In the genomic region with DNA sequence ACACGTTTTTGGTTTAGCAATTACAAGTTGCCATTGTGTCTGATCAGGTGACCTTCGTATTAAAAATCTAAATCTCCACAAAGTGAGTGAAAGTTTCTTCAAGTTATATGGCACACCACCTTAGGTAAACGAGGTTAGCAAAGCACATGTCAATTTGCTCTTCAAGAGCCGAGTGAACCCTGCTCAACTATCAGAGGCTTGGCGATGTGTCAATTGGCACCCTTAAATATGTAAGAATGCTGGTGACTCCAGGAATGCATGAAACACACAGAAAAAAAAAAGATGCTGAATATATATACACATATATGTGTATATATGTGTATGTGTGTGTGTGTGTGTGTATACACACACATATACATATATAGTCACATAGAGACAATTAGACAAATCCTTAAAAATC, we compare ENCODE assay signal across 9 mouse cellular contexts. TPM values are rescaled to one million over a fixed set of nuclear protein-coding genes. Genes with fewer than 3 reads are reported as not detected.
DNase-seq lines count a peak whose midpoint lies in the region; ATAC-seq and TF ChIP-seq lines count a peak whose summit lies in the region.
"Had no signal": no experiment of that assay in that cellular context is flagged by ENCODE, and none has a peak within 500 bp of the region (broad histone marks: within the 10 kb centered on the region; RNA-seq: fewer than 3 reads in every experiment).

No protein-coding gene starts in this region.

- peak overlapping the region; percentile 99 for H3K27ac ChIP-seq in gastrocnemius, adult 2 months
- no peak overlapping the region for H3K27ac ChIP-seq in forebrain, embryonic 13.5 days
- no peak overlapping the region for H3K27ac ChIP-seq in kidney, postnatal 0 days
- no peak overlapping the region for H3K27ac ChIP-seq in midbrain, embryonic 14.5 days (replicated peaks; ENCODE audit: low read depth, low read length)
- H3K27ac ChIP-seq in thymus, adult 2 months (ENCODE audit: control insufficient read depth, insufficient read depth, low read length): no peak overlapping the region
- H3K27ac ChIP-seq: macrophage had no signal

- 30% methylated on average over 5 of the region's 5 CpGs for WGBS in forebrain, embryonic 13.5 days
- WGBS in kidney, postnatal 0 days: 31% methylated on average over 5 of the region's 5 CpGs
- 29% methylated on average over 5 of the region's 5 CpGs for WGBS in midbrain, embryonic 14.5 days
- 55% methylated on average over 5 of the region's 5 CpGs for WGBS in thymus, adult 2 months

- intact Hi-C loops in gastrocnemius, adult 2 months (cut with DNase I): loop anchor here (2.0 to 5.0 kb wide), 2 partner anchors 18 to 97 kb away; no protein-coding TSS in a partner anchor

- H3K4me2 ChIP-seq in forebrain, embryonic 13.5 days: peak overlapping the region; percentile 82
- peak overlapping the region; percentile 82 for H3K4me2 ChIP-seq in kidney, postnatal 0 days (ENCODE audit: low read length)
- H3K4me2 ChIP-seq in midbrain, embryonic 14.5 days (ENCODE audit: low read length): peak overlapping the region; percentile 84

- no peak for TF ChIP-seq CTCF in gastrocnemius, adult 2 months (IDR thresholded peaks at IDR 0.05)
- TF ChIP-seq CTCF in kidney, postnatal 0 days (IDR thresholded peaks at IDR 0.05; ENCODE audit: low read depth): no peak
- TF ChIP-seq CTCF in thymus, adult 2 months (IDR thresholded peaks at IDR 0.05; ENCODE audit: borderline replicate concordance, control insufficient read depth, extremely low read depth, insufficient read depth, low read length, poor library complexity): no peak

- no peak for ATAC-seq in forebrain, embryonic 13.5 days
- no peak for ATAC-seq in kidney, postnatal 0 days (replicated peaks; ENCODE audit: low FRiP score, low read depth)
- ATAC-seq in midbrain, embryonic 14.5 days (ENCODE audit: low FRiP score, low TSS enrichment): no peak

- peak; percentile 23 for DNase-seq in gastrocnemius, adult 2 months
- DNase-seq in gastrocnemius, postnatal 25 days: no peak
- DNase-seq in kidney, postnatal 0 days (ENCODE audit: low spot score): no peak
- DNase-seq in midbrain, embryonic 14.5 days: peak; percentile 15
- DNase-seq in frontal cortex, postnatal 10 days (ENCODE audit: low spot score in 2 of 2): no peak
- no peak for DNase-seq in retina, embryonic 14.5 days (ENCODE audit: low spot score)
- DNase-seq in thymus, adult 2 months: no peak

- TF ChIP-seq POLR2A in thymus, adult 2 months (IDR thresholded peaks at IDR 0.05; ENCODE audit: control insufficient read depth, extremely low read depth, insufficient read depth, low read length, poor library complexity): no peak

- no peaks in the 10 kb centered on the region for H3K9me3 ChIP-seq in forebrain, embryonic 13.5 days (replicated peaks)
- H3K9me3 ChIP-seq in kidney, postnatal 0 days (replicated peaks; ENCODE audit: low read length): no peaks in the 10 kb centered on the region
- H3K9me3 ChIP-seq in midbrain, embryonic 14.5 days (ENCODE audit: control insufficient read depth, low read length): no peaks in the 10 kb centered on the region

- H3K9ac ChIP-seq in forebrain, embryonic 13.5 days: peak overlapping the region; percentile 96
- H3K9ac ChIP-seq in kidney, postnatal 0 days (ENCODE audit: low read depth, low read length): peak overlapping the region; percentile 93; the same call in 1 of the 2 replicates
- no peak overlapping the region for H3K9ac ChIP-seq in midbrain, embryonic 14.5 days (replicated peaks; ENCODE audit: low read length)

- H3K4me3 ChIP-seq in gastrocnemius, adult 2 months: peak overlapping the region; percentile 86
- H3K4me3 ChIP-seq in forebrain, embryonic 13.5 days: peak overlapping the region; percentile 98
- peak overlapping the region; percentile 95 for H3K4me3 ChIP-seq in kidney, postnatal 0 days (replicated peaks; ENCODE audit: low read depth, low read length)
- H3K4me3 ChIP-seq in midbrain, embryonic 14.5 days (replicated peaks; ENCODE audit: low read depth, low read length): peak overlapping the region; percentile 96
- H3K4me3 ChIP-seq in thymus, adult 2 months (ENCODE audit: control insufficient read depth, insufficient read depth, low read length): no peak overlapping the region

- H3K4me1 ChIP-seq in forebrain, embryonic 13.5 days: peaks cover 30% of the 10 kb centered on the region
- 0 out of 2 replicates have a peak, but pooled peaks cover 4% of the 10 kb centered on the region for H3K4me1 ChIP-seq in kidney, postnatal 0 days (replicated peaks; ENCODE audit: insufficient read depth, low read length)
- peaks cover 17% of the 10 kb centered on the region for H3K4me1 ChIP-seq in midbrain, embryonic 14.5 days (ENCODE audit: control insufficient read depth, insufficient read depth, low read length)
- H3K4me1 ChIP-seq in thymus, adult 2 months (replicated peaks; ENCODE audit: control insufficient read depth, insufficient read depth, low read length): peaks cover 8% of the 10 kb centered on the region; the same call in 1 of the 2 replicates

- no peaks in the 10 kb centered on the region for H3K27me3 ChIP-seq in forebrain, embryonic 13.5 days
- no peaks in the 10 kb centered on the region for H3K27me3 ChIP-seq in kidney, postnatal 0 days (ENCODE audit: insufficient read depth, low read length)
- no peaks in the 10 kb centered on the region for H3K27me3 ChIP-seq in midbrain, embryonic 14.5 days (ENCODE audit: control insufficient read depth, insufficient read depth, low read length)
- H3K27me3 ChIP-seq in thymus, adult 2 months (ENCODE audit: control insufficient read depth, insufficient read depth, low read length): peaks cover 11% of the 10 kb centered on the region; the same call in 1 of the 2 replicates

- no peaks in the 10 kb centered on the region for H3K36me3 ChIP-seq in forebrain, embryonic 13.5 days (ENCODE audit: poor library complexity, severe bottlenecking)
- no peaks in the 10 kb centered on the region for H3K36me3 ChIP-seq in kidney, postnatal 0 days (ENCODE audit: insufficient read depth, low read length)
- no peaks in the 10 kb centered on the region for H3K36me3 ChIP-seq in midbrain, embryonic 14.5 days (ENCODE audit: control insufficient read depth, insufficient read depth, low read length)
- H3K36me3 ChIP-seq in thymus, adult 2 months (ENCODE audit: control insufficient read depth, insufficient read depth, low read length): no peaks in the 10 kb centered on the region

RNA-seq across cellular contexts. Expression of gene Neo1, which starts 1.4 kb away (rescaled TPM):
- 10 to 100 TPM; 30.2 to 34.2 TPM for total RNA-seq in gastrocnemius, adult 2 months (2021)
- total RNA-seq in gastrocnemius, postnatal 25 days (2021): 10 to 100 TPM; 29.5 to 29.8 TPM
- polyA plus RNA-seq in forebrain, embryonic 13.5 days (2015; fragmentation: Nextera tagmentation; extraction: Ambion mirVana): 33.7 and 35.6 TPM in 2 replicates
- polyA plus RNA-seq in kidney, postnatal 0 days (2015; fragmentation: Nextera tagmentation; extraction: Ambion mirVana): 22.4 and 25.3 TPM in 2 replicates
- 48.8 and 59.7 TPM in 2 replicates for polyA plus RNA-seq in midbrain, embryonic 14.5 days (2014; fragmentation: Nextera tagmentation; extraction: Ambion mirVana)
- polyA plus RNA-seq in thymus, adult 2 months (2012; rRNA removed): 4.1 and 5.8 TPM in 2 replicates

Comparison
In these comparisons a context has a peak if more than half of its experiments do, and no peak if none do; other contexts are left out.
1. DNase-seq: peak in gastrocnemius, adult 2 months (single experiment) and midbrain, embryonic 14.5 days (single experiment); none in gastrocnemius, postnatal 25 days (single experiment), kidney, postnatal 0 days (single experiment), frontal cortex, postnatal 10 days (0 of 2), retina, embryonic 14.5 days (single experiment) and thymus, adult 2 months (single experiment).
2. Peak in every context shown above with its lines, with median percentiles within 50 percentile points of each other: H3K4me2 ChIP-seq.